Mouse (Mus musculus): ENCODE results near the gene Sdf4. TPM values are rescaled to one million over a fixed set of nuclear protein-coding genes. Genes with fewer than 3 reads are reported as not detected.
A peak's percentile ranks its signal among the peaks of the same experiment; 100 is the strongest.

The Sdf4 gene
- polyA plus RNA-seq, 1 experiment from 2014 or later = 127 TPM

DNA sequence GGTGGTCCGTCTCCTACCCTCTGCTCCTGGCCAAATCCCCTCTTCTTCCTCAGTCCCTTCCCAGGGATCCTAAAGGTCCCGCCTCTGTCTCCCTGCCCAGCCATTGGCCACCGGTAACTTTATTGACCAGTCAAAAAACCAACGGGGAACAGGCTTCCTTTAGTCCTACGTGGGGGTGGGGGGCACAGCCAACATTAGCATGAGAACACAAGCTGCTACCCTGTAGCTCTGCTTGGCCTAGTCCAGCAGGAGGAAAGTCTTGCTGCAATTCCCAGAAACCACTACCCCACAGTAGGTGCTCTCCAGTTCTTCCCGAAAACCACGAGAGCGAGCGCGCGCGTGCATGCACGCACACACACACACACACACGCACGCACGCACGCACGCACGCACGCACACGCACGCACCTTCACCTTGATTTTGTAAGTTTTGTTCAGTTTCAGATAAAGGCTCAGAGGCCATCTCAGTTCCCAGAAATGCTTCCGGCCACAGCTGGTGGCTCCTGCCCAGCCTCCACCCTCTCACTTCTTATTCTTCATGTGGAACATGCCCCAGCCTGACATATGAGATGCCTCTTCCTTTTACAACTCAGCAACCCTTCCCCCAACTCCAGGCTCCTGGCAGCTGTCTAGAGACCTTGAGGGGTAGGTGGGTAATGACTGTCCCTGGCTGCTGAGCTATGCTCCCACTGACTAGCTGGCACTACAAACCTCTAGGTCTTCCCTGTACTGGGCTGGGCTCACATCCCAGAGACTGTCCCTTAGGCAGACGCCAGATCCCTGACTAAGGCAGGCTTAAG is 39.1 kb downstream of the Sdf4 start:
- H3K27ac ChIP-seq (replicated peaks) = peak overlapping the region; percentile 96
- peaks cover 33% of the 10 kb centered on the region for H3K4me1 ChIP-seq
- H3K4me2 ChIP-seq = peak overlapping the region; percentile 86
- H3K9ac ChIP-seq = peak overlapping the region; percentile 86
- peaks cover 29% of the 10 kb centered on the region for H3K27me3 ChIP-seq (replicated peaks)
- H3K36me3 ChIP-seq = peaks cover 30% of the 10 kb centered on the region
- WGBS = 1% methylated on average over 24 of the region's 24 CpGs
- ATAC-seq (ENCODE audit: extremely low read depth, insufficient number of reproducible peaks, low FRiP score, low TSS enrichment) = peak; percentile 82; the same call in 1 of the 2 replicates
- H3K4me3 ChIP-seq = peak overlapping the region; percentile 72
- no peaks in the 10 kb centered on the region for H3K9me3 ChIP-seq

DNA sequence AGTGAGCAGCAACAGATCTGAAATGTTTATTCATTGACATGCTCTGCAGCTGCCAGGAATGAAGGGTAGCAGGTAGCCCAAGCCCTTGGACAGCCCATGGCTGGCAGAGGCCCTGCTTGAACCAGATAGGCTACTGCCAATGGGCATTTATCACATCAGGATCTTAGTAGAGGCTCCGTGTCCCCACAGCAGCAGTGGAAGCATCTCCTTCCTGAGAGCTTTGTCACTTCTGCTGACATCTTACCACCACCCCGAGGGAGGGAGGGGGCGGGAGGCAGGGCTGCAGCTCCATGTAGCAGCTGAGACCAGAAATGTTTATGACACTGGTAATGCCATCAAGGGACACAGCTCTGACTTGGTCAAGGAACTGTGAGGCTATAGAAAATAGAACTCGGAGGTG is 40.2 kb downstream of the Sdf4 start:
- Histone ChIP-seq H3K4me1 (peaks cover 33% of the 10 kb centered on the region), H3K9ac (no peak overlapping the region), H3K27me3 (replicated peaks) (peaks cover 29% of the 10 kb centered on the region), H3K4me2 (peak overlapping the region; percentile 86; the same call in 1 of the 2 replicates), H3K27ac (replicated peaks) (peak overlapping the region; percentile 96), H3K9me3 (no peaks in the 10 kb centered on the region), H3K36me3 (peaks cover 19% of the 10 kb centered on the region), H3K4me3 (no peak overlapping the region)
- 78% methylated on average over 4 of the region's 4 CpGs for WGBS
- no peak for ATAC-seq (ENCODE audit: extremely low read depth, insufficient number of reproducible peaks, low FRiP score, low TSS enrichment)

GRCm38 (mm10) chr4:156033476-156034119 is 40.9 kb downstream of the Sdf4 start:
- Histone ChIP-seq H3K4me1 (peaks cover 33% of the 10 kb centered on the region), H3K9me3 (no peaks in the 10 kb centered on the region), H3K4me2 (no peak overlapping the region), H3K36me3 (peaks cover 12% of the 10 kb centered on the region), H3K9ac (no peak overlapping the region), H3K27me3 (replicated peaks) (peaks cover 29% of the 10 kb centered on the region), H3K27ac (replicated peaks) (no peak overlapping the region), H3K4me3 (no peak overlapping the region)
- ATAC-seq (ENCODE audit: extremely low read depth, insufficient number of reproducible peaks, low FRiP score, low TSS enrichment) = no peak
- 42% methylated on average over 6 of the region's 6 CpGs for WGBS

GRCm38 (mm10) chr4:156034301-156034700 is 41.6 kb downstream of the Sdf4 start:
- no peak overlapping the region; the same call in 1 of the 2 replicates for H3K4me2 ChIP-seq
- no peak for ATAC-seq (ENCODE audit: extremely low read depth, insufficient number of reproducible peaks, low FRiP score, low TSS enrichment)
- peak overlapping the region; percentile 41; the same call in 1 of the 2 replicates for H3K4me3 ChIP-seq

GRCm38 (mm10) chr4:156034901-156035300 is 42.2 kb downstream of the Sdf4 start:
- WGBS = 4% methylated on average over 25 of the region's 25 CpGs
- Histone ChIP-seq H3K4me3 (peak overlapping the region; percentile 41), H3K4me1 (peaks cover 33% of the 10 kb centered on the region), H3K36me3 (no peaks in the 10 kb centered on the region; the same call in 1 of the 2 replicates), H3K9ac (peak overlapping the region; percentile 65), H3K9me3 (no peaks in the 10 kb centered on the region), H3K4me2 (peak overlapping the region; percentile 65), H3K27me3 (replicated peaks) (peaks cover 29% of the 10 kb centered on the region), H3K27ac (replicated peaks) (no peak overlapping the region)
- ATAC-seq (ENCODE audit: extremely low read depth, insufficient number of reproducible peaks, low FRiP score, low TSS enrichment) = no peak

More at GRCm38 (mm10) chr4:156034301-156034700, 41.6 kb downstream of the Sdf4 start:
- H3K9ac ChIP-seq = no peak overlapping the region
- H3K4me1 ChIP-seq = peaks cover 33% of the 10 kb centered on the region
- H3K27ac ChIP-seq (replicated peaks) = no peak overlapping the region
- no peaks in the 10 kb centered on the region for H3K9me3 ChIP-seq
- peaks cover 29% of the 10 kb centered on the region for H3K27me3 ChIP-seq (replicated peaks)
- H3K36me3 ChIP-seq = peaks cover 5% of the 10 kb centered on the region
- 67% methylated on average over 4 of the region's 4 CpGs for whole genome bisulfite sequencing

DNA sequence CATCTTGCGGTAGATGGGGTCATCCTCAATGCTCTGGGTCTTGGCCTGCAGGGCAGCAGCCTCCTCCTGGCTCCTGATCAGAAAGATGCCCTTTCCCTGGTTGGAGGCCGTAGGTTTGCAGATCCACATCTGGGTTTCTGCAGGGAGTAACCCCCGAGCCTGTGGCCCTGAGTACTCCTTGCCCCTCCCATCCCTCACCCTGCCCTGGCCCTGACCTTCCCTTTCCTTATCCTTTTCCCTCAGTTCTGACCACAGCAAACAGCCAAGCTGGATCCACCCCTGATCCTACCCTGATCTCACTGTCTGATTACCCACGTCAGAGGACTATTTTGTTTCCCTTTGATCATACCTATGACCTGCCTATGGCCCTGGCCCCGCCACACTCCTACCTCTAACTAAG is 52.1 kb downstream of the Sdf4 start:
- Histone ChIP-seq H3K9ac (no peak overlapping the region), H3K27ac (replicated peaks) (no peak overlapping the region), H3K4me1 (no peaks in the 10 kb centered on the region), H3K9me3 (no peaks in the 10 kb centered on the region), H3K4me3 (no peak overlapping the region), H3K27me3 (replicated peaks) (peaks cover 11% of the 10 kb centered on the region; the same call in 1 of the 2 replicates), H3K4me2 (no peak overlapping the region), H3K36me3 (no peaks in the 10 kb centered on the region)
- ATAC-seq (ENCODE audit: extremely low read depth, insufficient number of reproducible peaks, low FRiP score, low TSS enrichment) = no peak
- 53% methylated on average over 5 of the region's 5 CpGs for WGBS

DNA sequence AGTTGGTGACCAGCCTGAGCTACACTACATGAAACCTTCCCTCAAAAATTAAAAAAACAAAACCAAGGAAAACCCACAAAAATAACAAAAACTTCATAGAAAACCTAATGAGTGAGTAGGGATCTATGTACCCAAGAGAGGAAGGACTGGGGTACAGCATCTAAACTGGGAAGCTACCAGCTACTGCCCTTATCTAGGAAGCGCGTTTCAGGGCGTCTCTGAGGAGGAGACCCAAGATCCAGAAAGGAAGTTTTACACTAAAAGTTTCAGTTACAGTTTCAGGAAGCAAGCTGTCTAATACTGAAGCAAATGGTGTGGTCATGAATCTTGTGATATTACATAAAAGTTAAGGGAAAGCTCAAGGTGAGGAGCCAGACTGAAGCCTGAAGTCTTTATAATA is 57.1 kb downstream of the Sdf4 start:
- WGBS = 38% methylated on average over 3 of the region's 3 CpGs
- Histone ChIP-seq H3K9me3 (no peaks in the 10 kb centered on the region), H3K4me3 (no peak overlapping the region), H3K4me1 (peaks cover 42% of the 10 kb centered on the region), H3K27me3 (replicated peaks) (no peaks in the 10 kb centered on the region), H3K9ac (no peak overlapping the region), H3K4me2 (no peak overlapping the region), H3K27ac (replicated peaks) (no peak overlapping the region), H3K36me3 (no peaks in the 10 kb centered on the region)
- ATAC-seq (ENCODE audit: extremely low read depth, insufficient number of reproducible peaks, low FRiP score, low TSS enrichment) = no peak

- no peak overlapping the region for H3K27ac ChIP-seq (replicated peaks)
- 46% methylated on average over 6 of the region's 6 CpGs for WGBS
- no peak overlapping the region for H3K4me3 ChIP-seq
- H3K4me1 ChIP-seq = peaks cover 42% of the 10 kb centered on the region
- no peaks in the 10 kb centered on the region for H3K27me3 ChIP-seq (replicated peaks)
- H3K4me2 ChIP-seq = no peak overlapping the region
- no peak overlapping the region for H3K9ac ChIP-seq
- no peaks in the 10 kb centered on the region for H3K36me3 ChIP-seq
- H3K9me3 ChIP-seq = no peaks in the 10 kb centered on the region
- no peak for ATAC-seq (ENCODE audit: extremely low read depth, insufficient number of reproducible peaks, low FRiP score, low TSS enrichment)
These were observed 57.8 kb downstream of the Sdf4 start for GRCm38 (mm10) chr4:156050391-156050980.

GRCm38 (mm10) chr4:156053113-156053512 is 60.4 kb downstream of the Sdf4 start:
- peak overlapping the region; percentile 11; the same call in 1 of the 2 replicates for H3K4me2 ChIP-seq

DNA sequence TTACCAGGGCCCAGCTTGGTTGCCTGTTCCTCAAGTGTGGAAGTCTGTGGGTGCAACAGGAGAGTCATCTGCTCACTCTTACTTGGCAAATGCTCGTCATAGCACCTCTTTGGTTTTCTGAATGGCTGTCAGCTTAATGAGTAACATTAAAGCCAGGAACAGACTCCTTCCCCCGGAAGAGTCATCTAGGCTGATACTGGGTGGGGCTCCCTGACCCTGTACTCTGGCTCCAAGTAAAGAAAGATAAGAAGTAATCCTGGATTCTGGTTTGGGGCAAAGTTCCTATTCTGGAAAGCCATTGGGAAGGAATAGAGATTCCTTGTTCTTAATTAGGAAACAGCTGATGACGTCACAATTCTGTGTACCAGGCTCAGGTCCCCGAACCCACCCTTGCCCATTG is 61.5 kb downstream of the Sdf4 start:
- Histone ChIP-seq H3K4me3 (no peak overlapping the region), H3K9ac (no peak overlapping the region), H3K9me3 (no peaks in the 10 kb centered on the region), H3K4me2 (no peak overlapping the region), H3K36me3 (no peaks in the 10 kb centered on the region), H3K27me3 (replicated peaks) (peaks cover 11% of the 10 kb centered on the region), H3K27ac (replicated peaks) (peak overlapping the region; percentile 78; the same call in 1 of the 2 replicates), H3K4me1 (peaks cover 42% of the 10 kb centered on the region)
- 78% methylated on average over 4 of the region's 4 CpGs for WGBS
- no peak for ATAC-seq (ENCODE audit: extremely low read depth, insufficient number of reproducible peaks, low FRiP score, low TSS enrichment)

More at GRCm38 (mm10) chr4:156053113-156053512, 60.4 kb downstream of the Sdf4 start:
- ATAC-seq (ENCODE audit: extremely low read depth, insufficient number of reproducible peaks, low FRiP score, low TSS enrichment) = peak; percentile 35; the same call in 1 of the 2 replicates
- Histone ChIP-seq H3K9ac (0 out of 2 replicates have a peak overlapping the region, but pooled peaks have one; percentile 56), H3K27me3 (replicated peaks) (peaks cover 6% of the 10 kb centered on the region), H3K27ac (replicated peaks) (peak overlapping the region; percentile 78), H3K9me3 (no peaks in the 10 kb centered on the region), H3K4me3 (no peak overlapping the region), H3K4me1 (peaks cover 42% of the 10 kb centered on the region), H3K36me3 (no peaks in the 10 kb centered on the region)
- WGBS = 34% methylated on average over 4 of the region's 4 CpGs

DNA sequence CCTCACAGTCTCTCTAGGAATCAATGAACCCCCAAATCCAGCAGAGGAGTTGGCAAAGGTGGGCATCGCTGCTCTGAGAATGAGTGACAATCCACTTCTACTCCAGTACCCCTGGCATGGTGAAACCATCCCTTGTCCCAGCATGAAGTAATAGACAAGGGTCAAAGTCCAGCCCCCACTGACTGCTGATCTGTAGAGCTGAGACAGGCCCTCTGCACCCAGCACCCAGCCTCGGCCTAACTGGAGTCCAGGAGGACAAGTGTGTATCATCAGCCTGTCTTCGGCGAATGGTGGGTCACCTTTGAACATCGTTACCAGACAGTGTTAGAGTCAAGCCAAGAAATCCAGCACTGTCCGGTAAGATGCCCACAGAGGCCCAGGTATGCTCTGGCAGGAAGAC is 61.9 kb downstream of the Sdf4 start:
- Histone ChIP-seq H3K4me3 (no peak overlapping the region), H3K27me3 (replicated peaks) (peaks cover 14% of the 10 kb centered on the region), H3K36me3 (no peaks in the 10 kb centered on the region), H3K9ac (no peak overlapping the region), H3K4me2 (no peak overlapping the region), H3K27ac (replicated peaks) (no peak overlapping the region), H3K9me3 (no peaks in the 10 kb centered on the region), H3K4me1 (peaks cover 42% of the 10 kb centered on the region)
- ATAC-seq (ENCODE audit: extremely low read depth, insufficient number of reproducible peaks, low FRiP score, low TSS enrichment) = no peak
- 86% methylated on average over 6 of the region's 6 CpGs for whole genome bisulfite sequencing

Measured in heart, embryonic 13.5 days (tissue).